Mouse (Mus musculus) liver, embryonic 14.5 days (tissue): Measurements from ENCODE around the gene Sarnp.

Source experiments
- CTCF ChIP-seq: IDR thresholded peaks from 2 replicates; pipeline ENCODE4 v1.5.1; 2016; ENCODE audit warnings: antibody characterized with exemption, low read depth, control low read depth
- EP300 ChIP-seq: IDR thresholded peaks from 2 replicates; pipeline ENCODE4 v1.6.1; 2016; ENCODE audit warnings: antibody characterized with exemption, low read depth

DNA sequence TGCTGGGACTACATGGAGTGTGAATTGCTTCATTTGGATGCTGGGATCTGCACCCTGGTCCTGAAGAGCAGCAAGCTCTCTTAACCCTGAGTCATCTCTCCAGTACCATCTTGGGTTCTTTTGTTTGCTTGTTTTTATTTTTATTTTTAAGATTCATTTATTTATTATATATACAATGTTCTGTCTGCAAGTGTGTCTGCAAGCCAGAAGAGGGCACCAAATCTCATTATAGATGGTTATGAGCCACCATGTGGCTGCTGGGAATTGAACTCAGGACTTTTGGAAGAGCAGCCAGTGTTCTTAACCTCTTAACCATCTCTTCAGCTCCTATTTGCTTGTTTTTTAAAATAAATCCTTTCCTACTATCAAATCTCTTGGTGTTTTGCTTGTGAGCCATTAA is 20.3 kb downstream of the Sarnp start:
- no peak for TF ChIP-seq CTCF
- no peak for TF ChIP-seq EP300
